Mouse (Mus musculus): ENCODE data around the gene Mup10. TPM values are rescaled to one million over a fixed set of nuclear protein-coding genes. Genes with fewer than 3 reads are reported as not detected.

Gene Mup10
- not detected in 2 replicates for polyA plus RNA-seq (2015; fragmentation: Nextera tagmentation; extraction: Ambion mirVana)

DNA sequence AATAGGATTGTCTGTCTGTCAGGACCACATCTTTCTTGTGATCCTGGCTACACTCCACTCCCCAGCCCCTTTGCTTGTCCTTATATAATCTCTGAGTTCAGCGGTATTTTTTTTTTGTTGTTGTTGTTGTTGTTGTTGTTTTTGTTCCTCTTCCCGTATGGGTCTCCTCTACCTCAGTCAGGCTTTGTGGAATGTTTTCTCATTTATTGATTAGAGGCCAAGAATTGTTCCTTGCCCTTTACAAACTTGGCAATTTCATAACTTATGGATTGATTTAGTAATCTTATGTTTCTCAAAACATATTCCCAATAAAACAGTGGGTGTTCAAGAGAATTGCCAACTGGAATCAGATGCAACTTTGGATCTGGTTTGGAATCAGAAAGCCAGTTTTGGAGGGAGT is at the start of gene Mup10:
Gene Mup10 (minus strand): TSS at position 101 of the 400 bp plus-strand sequence.

Other genes starting within 250 kb of the Mup10 start
- gene Mup9, start 160.2 kb downstream of the Mup10 start, polyA plus RNA-seq (2015; fragmentation: Nextera tagmentation; extraction: Ambion mirVana) = not detected in 2 replicates
- gene Mup1, start 80.2 kb downstream of the Mup10 start, polyA plus RNA-seq (2015; fragmentation: Nextera tagmentation; extraction: Ambion mirVana) = not detected in 2 replicates
- 0.57 TPM in 1 of 2 replicates, not detected in the other for gene Mup11, start 80.2 kb upstream of the Mup10 start, polyA plus RNA-seq (2015; fragmentation: Nextera tagmentation; extraction: Ambion mirVana)
- gene Mup12, start 159.1 kb upstream of the Mup10 start, polyA plus RNA-seq (2015; fragmentation: Nextera tagmentation; extraction: Ambion mirVana) = not detected in 2 replicates
- 4.7 TPM in 1 of 2 replicates, not detected in the other for gene Mup22, start 239.3 kb upstream of the Mup10 start, polyA plus RNA-seq (2015; fragmentation: Nextera tagmentation; extraction: Ambion mirVana)